Mouse (Mus musculus) heart, embryonic 14.5 days (tissue): Measurements from ENCODE around the gene Pafah1b1. TPM values are rescaled to one million over a fixed set of nuclear protein-coding genes. Genes with fewer than 3 reads are reported as not detected.

Experiments used
- ATAC-seq: fragments of 200-750 bp; cut with Nextera tagmentation; 2 replicates; pipeline ENCODE4 v1.8.0; 2017; ENCODE audit warnings: low read depth, moderate TSS enrichment; ENCODE audit not compliant: insufficient number of reproducible peaks, insufficient read depth, low FRiP score
- H3K27ac ChIP-seq, 2 experiments: fragments of 200-500 bp in 1 of 2; fragments of 300-500 bp in 1 of 2; sonication (generic) in 1 of 2; replicated peaks in 1 of 2; 2 replicates each; pipeline ENCODE4 v1.5.1; 2012 to 2014; ENCODE audit warnings: low read depth in 2 of 2, low read length in 2 of 2, control low read depth in 1 of 2, mild to moderate bottlenecking in 1 of 2, mixed read lengths in 1 of 2; ENCODE audit not compliant: control insufficient read depth in 1 of 2, insufficient read depth in 1 of 2
- H3K27me3 ChIP-seq: fragments of 300-500 bp; sonication (generic); 2 replicates; pipeline ENCODE4 v1.6.1; 2014; ENCODE audit warnings: mild to moderate bottlenecking, low read length, control low read depth; ENCODE audit not compliant: control insufficient read depth, insufficient read depth
- H3K36me3 ChIP-seq: fragments of 300-500 bp; sonication (generic); 2 replicates; pipeline ENCODE4 v1.6.1; 2014; ENCODE audit warnings: mild to moderate bottlenecking, control low read depth, low read length, mixed read lengths; ENCODE audit not compliant: control insufficient read depth, insufficient read depth
- H3K4me1 ChIP-seq, 2 experiments: fragments of 200-500 bp in 1 of 2; fragments of 300-500 bp in 1 of 2; sonication (generic) in 1 of 2; 2 replicates each; pipeline ENCODE4 v1.6.1; 2012 to 2014; ENCODE audit warnings: low read length in 2 of 2, control low read depth in 1 of 2, mixed read lengths in 1 of 2; ENCODE audit not compliant: control insufficient read depth in 2 of 2, insufficient read depth in 2 of 2
- H3K4me2 ChIP-seq: fragments of 300-500 bp; sonication (generic); 2 replicates; pipeline ENCODE4 v1.6.1; 2014; ENCODE audit warnings: mild to moderate bottlenecking, low read length
- H3K4me3 ChIP-seq, 2 experiments: fragments of 200-500 bp in 1 of 2; fragments of 300-500 bp in 1 of 2; sonication (generic) in 1 of 2; 2 replicates each; pipeline ENCODE4 v1.5.1; 2012 to 2014; ENCODE audit warnings: low read length in 2 of 2, mild to moderate bottlenecking in 2 of 2, control low read depth in 1 of 2, low read depth in 1 of 2, moderate library complexity in 1 of 2; ENCODE audit not compliant: control insufficient read depth in 1 of 2, insufficient read depth in 1 of 2
- H3K9ac ChIP-seq: fragments of 300-500 bp; sonication (generic); 2 replicates; pipeline ENCODE4 v1.6.1; 2014; ENCODE audit warnings: mild to moderate bottlenecking, low read length
- H3K9me3 ChIP-seq: fragments of 300-500 bp; sonication (generic); 2 replicates; pipeline ENCODE4 v1.6.1; 2016; ENCODE audit warnings: low read length, control low read depth; ENCODE audit not compliant: control insufficient read depth
- WGBS: fragments of 180-500 bp; shearing (Covaris S2); extraction: QIAGEN DNeasy Blood & Tissue Kit; methylation state at CpG from one replicate; pipeline ENCODE4 v1.1.7; 2014; 5-methylcytosine and 5-hydroxymethylcytosine counted together
- polyA plus RNA-seq: library from polyadenylated mRNA; unstranded; fragments of >200 nt; fragmentation: Nextera tagmentation; extraction: Ambion mirVana; gene quantifications from 2 replicates; pipeline ENCODE4 v1.2.1, GENCODE M21; 2014

The Pafah1b1 gene
- polyA plus RNA-seq, 1 experiment from 2014 or later = 71.4 TPM

DNA sequence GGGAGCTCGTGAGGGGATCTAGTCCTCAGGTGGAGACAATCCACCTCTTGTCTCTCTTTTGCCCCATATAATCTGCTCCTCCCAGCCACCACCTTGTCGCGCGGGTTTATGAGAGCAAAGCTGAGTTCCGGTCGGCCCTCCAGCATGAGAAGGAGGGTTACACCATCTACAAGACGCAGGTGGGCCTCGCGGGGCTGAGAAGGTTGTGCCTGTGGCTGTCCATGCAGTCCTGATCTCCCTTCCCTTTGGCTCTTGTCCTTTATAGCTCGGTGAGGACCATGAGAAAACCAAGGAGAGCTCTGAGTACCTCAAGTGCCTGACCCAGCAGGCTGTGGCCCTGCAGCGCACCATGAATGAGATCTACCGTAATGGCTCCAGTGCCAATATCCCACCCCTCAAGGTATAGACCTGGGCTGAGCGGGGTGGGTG is 56.9 kb downstream of the Pafah1b1 start:
- H3K27ac ChIP-seq = no peak overlapping the region
- H3K4me1 ChIP-seq = no peaks in the 10 kb centered on the region
- WGBS = 97% methylated on average over 13 of the region's 13 CpGs
- ATAC-seq = no peak
- no peaks in the 10 kb centered on the region for H3K9me3 ChIP-seq
- peaks cover 84% of the 10 kb centered on the region for H3K36me3 ChIP-seq
- no peak overlapping the region for H3K9ac ChIP-seq
- H3K27me3 ChIP-seq = no peaks in the 10 kb centered on the region
- no peak overlapping the region for H3K4me2 ChIP-seq
- no peak overlapping the region for H3K4me3 ChIP-seq

DNA sequence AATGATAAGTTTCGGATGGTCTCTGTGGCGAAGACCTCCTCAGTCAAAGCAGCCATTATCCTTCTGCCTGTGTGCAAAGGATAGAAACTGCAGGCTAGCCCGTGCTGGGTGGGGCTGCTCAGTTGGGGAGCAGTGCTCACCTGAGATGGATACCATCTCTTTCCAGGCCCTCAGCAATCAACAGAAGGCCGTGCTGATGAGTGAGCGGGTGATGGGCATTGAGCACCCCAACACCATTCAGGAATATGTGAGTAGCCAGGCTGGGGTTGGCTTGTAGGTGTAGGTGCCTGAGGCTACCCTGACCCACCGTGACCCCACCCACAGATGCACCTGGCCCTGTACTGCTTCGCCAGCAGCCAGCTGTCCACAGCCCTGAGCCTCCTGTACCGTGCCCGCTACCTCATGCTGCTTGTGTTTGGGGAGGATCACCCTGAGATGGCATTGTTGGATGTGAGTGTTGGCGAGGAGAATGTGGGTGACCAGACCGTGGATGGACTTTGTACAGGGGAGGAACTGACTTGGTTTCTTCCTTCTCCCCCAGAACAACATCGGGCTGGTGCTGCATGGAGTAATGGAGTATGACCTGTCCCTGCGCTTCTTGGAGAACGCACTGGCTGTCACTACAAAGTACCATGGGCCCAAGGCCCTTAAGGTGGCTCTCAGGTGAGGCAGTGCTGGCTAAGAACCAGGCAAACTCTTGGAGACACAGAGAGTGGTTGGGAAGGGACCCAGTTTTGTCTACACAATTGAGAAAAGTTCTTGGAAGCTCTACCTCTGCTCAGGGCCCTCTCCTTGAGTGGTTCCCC is 57.5 kb downstream of the Pafah1b1 start:
- no peaks in the 10 kb centered on the region for H3K27me3 ChIP-seq
- WGBS = 95% methylated on average over 14 of the region's 14 CpGs
- no peak overlapping the region for H3K4me2 ChIP-seq
- H3K4me1 ChIP-seq = no peaks in the 10 kb centered on the region
- no peak for ATAC-seq
- H3K9ac ChIP-seq = no peak overlapping the region
- no peak overlapping the region for H3K4me3 ChIP-seq
- H3K9me3 ChIP-seq = no peaks in the 10 kb centered on the region
- H3K36me3 ChIP-seq = peaks cover 86% of the 10 kb centered on the region
- H3K27ac ChIP-seq = no peak overlapping the region

- H3K4me1 ChIP-seq = no peaks in the 10 kb centered on the region
- no peaks in the 10 kb centered on the region for H3K27me3 ChIP-seq
- WGBS = 94% methylated on average over 5 of the region's 5 CpGs
- H3K9ac ChIP-seq = no peak overlapping the region
- H3K4me3 ChIP-seq = no peak overlapping the region
- peaks cover 93% of the 10 kb centered on the region for H3K36me3 ChIP-seq
- no peak overlapping the region for H3K4me2 ChIP-seq
- no peak overlapping the region for H3K27ac ChIP-seq
- ATAC-seq = no peak
- no peaks in the 10 kb centered on the region for H3K9me3 ChIP-seq
These were observed 58.2 kb downstream of the Pafah1b1 start for GRCm38 (mm10) chr11:74666284-74666652.

- no peak for ATAC-seq
- Histone ChIP-seq H3K4me2 (no peak overlapping the region), H3K27ac (no peak overlapping the region), H3K27me3 (no peaks in the 10 kb centered on the region), H3K36me3 (peaks cover 98% of the 10 kb centered on the region), H3K9ac (no peak overlapping the region), H3K9me3 (no peaks in the 10 kb centered on the region), H3K4me3 (no peak overlapping the region), H3K4me1 (no peaks in the 10 kb centered on the region)
- 94% methylated on average over 17 of the region's 17 CpGs for WGBS
These were observed 58.7 kb downstream of the Pafah1b1 start for GRCm38 (mm10) chr11:74665631-74666283.

- no peak overlapping the region for H3K4me3 ChIP-seq
- H3K4me1 ChIP-seq = no peaks in the 10 kb centered on the region
- H3K9me3 ChIP-seq = no peaks in the 10 kb centered on the region
- WGBS = 87% methylated on average over 8 of the region's 8 CpGs
- ATAC-seq = no peak
- no peaks in the 10 kb centered on the region for H3K27me3 ChIP-seq
- no peak overlapping the region for H3K4me2 ChIP-seq
- no peak overlapping the region for H3K9ac ChIP-seq
- no peak overlapping the region for H3K27ac ChIP-seq
- peaks cover 100% of the 10 kb centered on the region for H3K36me3 ChIP-seq
These were observed 59.6 kb downstream of the Pafah1b1 start for GRCm38 (mm10) chr11:74664906-74665305.

DNA sequence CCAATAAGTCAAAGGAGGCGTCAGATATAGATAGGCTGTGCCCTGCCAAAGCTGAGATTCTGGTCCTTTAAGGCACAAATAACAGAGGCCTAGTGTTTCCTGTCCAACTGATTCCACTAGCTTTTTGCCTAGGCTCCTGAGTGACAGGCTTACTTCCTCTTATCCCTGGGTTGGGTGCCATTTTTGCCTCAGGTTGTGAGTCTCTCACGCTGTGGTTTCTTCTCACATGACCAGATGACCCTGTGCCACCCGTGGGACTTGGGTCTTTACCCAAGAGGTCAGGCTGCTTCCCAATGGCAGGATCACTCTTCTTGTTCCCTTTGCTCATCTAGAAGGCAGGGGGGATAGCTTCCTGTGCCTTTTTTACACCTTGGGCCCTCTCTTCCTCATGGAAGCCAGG is 60.2 kb downstream of the Pafah1b1 start:
- ATAC-seq = no peak
- Histone ChIP-seq H3K4me1 (no peaks in the 10 kb centered on the region), H3K27me3 (no peaks in the 10 kb centered on the region), H3K27ac (no peak overlapping the region), H3K4me2 (no peak overlapping the region), H3K4me3 (no peak overlapping the region), H3K36me3 (peaks cover 100% of the 10 kb centered on the region), H3K9me3 (no peaks in the 10 kb centered on the region), H3K9ac (no peak overlapping the region)
- 81% methylated on average over 3 of the region's 3 CpGs for WGBS

DNA sequence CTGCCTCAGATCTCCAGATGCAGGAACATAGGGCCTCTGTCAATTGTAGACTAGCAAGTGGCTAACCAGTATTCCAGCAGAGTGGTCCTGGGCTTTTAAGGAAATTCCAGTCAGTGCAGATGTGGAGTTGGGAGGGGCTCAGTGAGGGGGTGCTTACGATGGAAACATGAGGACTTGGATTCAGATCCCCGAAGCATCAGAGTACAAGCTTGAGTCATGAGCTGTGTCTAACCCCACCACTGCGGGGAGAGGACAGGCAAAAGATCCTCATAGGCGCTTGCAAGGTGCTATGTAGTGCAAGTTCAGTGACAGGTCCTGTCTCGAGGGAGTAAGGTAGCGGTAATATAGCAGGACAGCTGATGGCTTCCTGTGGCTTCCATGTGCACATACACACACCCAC is 62.2 kb downstream of the Pafah1b1 start:
- Histone ChIP-seq H3K4me1 (no peaks in the 10 kb centered on the region), H3K27me3 (no peaks in the 10 kb centered on the region), H3K4me2 (no peak overlapping the region), H3K9me3 (no peaks in the 10 kb centered on the region), H3K9ac (no peak overlapping the region), H3K27ac (no peak overlapping the region), H3K4me3 (no peak overlapping the region), H3K36me3 (peaks cover 100% of the 10 kb centered on the region)
- ATAC-seq = peak; percentile 27; the same call in 1 of the 2 replicates
- WGBS = 83% methylated on average over 6 of the region's 6 CpGs
